17 mouse cellular contexts compared by ENCODE assay signal in the genomic region with DNA sequence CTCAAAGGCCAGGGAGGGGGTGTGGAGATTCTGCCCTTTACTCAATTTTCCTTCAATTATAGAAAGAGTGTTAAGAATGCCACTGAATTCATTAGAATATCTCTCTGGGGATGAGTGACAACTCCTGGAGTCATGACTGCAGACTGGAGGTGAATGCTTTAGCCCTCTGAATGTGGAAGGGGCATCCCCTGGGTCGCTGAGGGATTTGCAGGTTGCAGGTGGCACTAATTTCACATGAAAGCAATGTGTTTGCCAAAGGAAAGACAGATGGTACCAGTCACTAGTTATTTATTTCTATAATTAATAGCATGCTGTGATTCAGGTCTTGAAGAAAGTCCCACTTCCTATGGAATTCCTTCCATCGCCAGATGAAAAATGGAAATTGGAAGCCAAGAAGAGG.
DNase-seq lines count a peak whose midpoint lies in the region; ATAC-seq lines count a peak whose summit lies in the region.
"Had no signal": no experiment of that assay in that cellular context is flagged by ENCODE, and none has a peak within 500 bp of the region (broad histone marks: within the 10 kb centered on the region; RNA-seq: fewer than 3 reads in every experiment).

No protein-coding gene starts in this region.

- H3K36me3 ChIP-seq in midbrain, embryonic 11.5 days (ENCODE audit: control insufficient read depth, insufficient read depth, low read length) = no peaks in the 10 kb centered on the region
- no peaks in the 10 kb centered on the region for H3K36me3 ChIP-seq in midbrain, embryonic 16.5 days (ENCODE audit: control insufficient read depth, insufficient read depth, low read length)
- no peaks in the 10 kb centered on the region for H3K36me3 ChIP-seq in limb, embryonic 10.5 days
- H3K36me3 ChIP-seq: forebrain, embryonic 15.5 days; heart, embryonic 15.5 days; limb, embryonic 12.5 days; neural tube, embryonic 13.5 days had no signal

- WGBS in midbrain, embryonic 11.5 days = 77% methylated on average over 2 of the region's 2 CpGs
- WGBS in midbrain, embryonic 16.5 days = 65% methylated on average over 2 of the region's 2 CpGs
- 49% methylated on average over 2 of the region's 2 CpGs for WGBS in limb, embryonic 10.5 days

- H3K9me3 ChIP-seq in midbrain, embryonic 11.5 days (ENCODE audit: control insufficient read depth, low read length) = no peaks in the 10 kb centered on the region
- no peaks in the 10 kb centered on the region for H3K9me3 ChIP-seq in midbrain, embryonic 16.5 days (replicated peaks; ENCODE audit: control insufficient read depth, low read length, poor library complexity, severe bottlenecking)
- H3K9me3 ChIP-seq in limb, embryonic 10.5 days (replicated peaks) = no peaks in the 10 kb centered on the region
- H3K9me3 ChIP-seq: forebrain, embryonic 15.5 days; heart, embryonic 15.5 days; limb, embryonic 12.5 days; neural tube, embryonic 13.5 days had no signal

- DNase-seq in cerebellum, adult 11-12 months = peak; percentile 21
- DNase-seq in cerebellum, postnatal 4 days (ENCODE audit: low spot score in 2 of 2) = no peak
- DNase-seq in midbrain, embryonic 11.5 days (ENCODE audit: low spot score, missing footprints) = no peak
- DNase-seq in cerebellum, postnatal 25 days = peak; percentile 53 to 55
- DNase-seq in hindlimb bud, embryonic 11.5 days (ENCODE audit: extremely low spot score, low read depth, low spot score) = peak; percentile 16
- no peak for DNase-seq in limb, embryonic 10.5 days (ENCODE audit: low spot score)
- no peak for DNase-seq in spleen, postnatal 4 days (ENCODE audit: low spot score in 2 of 2)
- DNase-seq: heart, adult 11 months; kidney, adult 2 months; kidney, postnatal 14 days; thymus, adult 18-20 months had no signal

- H3K27me3 ChIP-seq in midbrain, embryonic 11.5 days (ENCODE audit: control insufficient read depth, insufficient read depth, low read length) = no peaks in the 10 kb centered on the region
- no peaks in the 10 kb centered on the region for H3K27me3 ChIP-seq in midbrain, embryonic 16.5 days (ENCODE audit: control insufficient read depth, insufficient read depth, low read depth, low read length)
- no peaks in the 10 kb centered on the region for H3K27me3 ChIP-seq in limb, embryonic 10.5 days (ENCODE audit: low read depth, poor library complexity, severe bottlenecking)
- H3K27me3 ChIP-seq: forebrain, embryonic 15.5 days; heart, embryonic 15.5 days; limb, embryonic 12.5 days; neural tube, embryonic 13.5 days had no signal

- H3K9ac ChIP-seq in midbrain, embryonic 11.5 days (ENCODE audit: low read length) = no peak overlapping the region
- no peak overlapping the region for H3K9ac ChIP-seq in midbrain, embryonic 16.5 days (ENCODE audit: low read depth, low read length)
- H3K9ac ChIP-seq: forebrain, embryonic 15.5 days; heart, embryonic 15.5 days; limb, embryonic 12.5 days; liver, embryonic 14.5 days; neural tube, embryonic 13.5 days had no signal

- H3K27ac ChIP-seq in midbrain, embryonic 11.5 days (ENCODE audit: low read depth, low read length) = no peak overlapping the region
- H3K27ac ChIP-seq in midbrain, embryonic 16.5 days (ENCODE audit: low read length) = no peak overlapping the region
- H3K27ac ChIP-seq in limb, embryonic 10.5 days = no peak overlapping the region
- H3K27ac ChIP-seq: forebrain, embryonic 15.5 days; heart, embryonic 15.5 days; limb, embryonic 12.5 days; liver, embryonic 14.5 days; neural tube, embryonic 13.5 days had no signal

- ATAC-seq in midbrain, embryonic 11.5 days (ENCODE audit: low FRiP score) = peak; percentile 67; the same call in 1 of the 2 replicates
- ATAC-seq in midbrain, embryonic 16.5 days = no peak
- ATAC-seq: forebrain, embryonic 15.5 days had no signal

- H3K4me2 ChIP-seq in midbrain, embryonic 11.5 days = no peak overlapping the region
- no peak overlapping the region for H3K4me2 ChIP-seq in midbrain, embryonic 16.5 days (ENCODE audit: low read length)
- H3K4me2 ChIP-seq: forebrain, embryonic 15.5 days; heart, embryonic 15.5 days; limb, embryonic 12.5 days; neural tube, embryonic 13.5 days had no signal

- H3K4me1 ChIP-seq in midbrain, embryonic 11.5 days (ENCODE audit: control insufficient read depth, insufficient read depth, low read length) = no peaks in the 10 kb centered on the region
- no peaks in the 10 kb centered on the region for H3K4me1 ChIP-seq in midbrain, embryonic 16.5 days (ENCODE audit: control insufficient read depth, insufficient read depth, low read length)
- peaks cover 3% of the 10 kb centered on the region for H3K4me1 ChIP-seq in limb, embryonic 10.5 days
- H3K4me1 ChIP-seq: forebrain, embryonic 15.5 days; heart, embryonic 15.5 days; limb, embryonic 12.5 days; neural tube, embryonic 13.5 days had no signal

- no peak overlapping the region for H3K4me3 ChIP-seq in midbrain, embryonic 11.5 days (ENCODE audit: low read depth, low read length)
- no peak overlapping the region for H3K4me3 ChIP-seq in midbrain, embryonic 16.5 days (ENCODE audit: low read depth, low read length)
- H3K4me3 ChIP-seq in limb, embryonic 10.5 days = no peak overlapping the region
- H3K4me3 ChIP-seq: forebrain, embryonic 15.5 days; heart, embryonic 15.5 days; limb, embryonic 12.5 days; neural tube, embryonic 13.5 days had no signal

Comparison
In these comparisons a context has a peak if more than half of its experiments do, and no peak if none do; other contexts are left out.
1. DNase-seq: peak in cerebellum, adult 11-12 months (single experiment), cerebellum, postnatal 25 days (2 of 2) and hindlimb bud, embryonic 11.5 days (single experiment); none in cerebellum, postnatal 4 days (0 of 2), midbrain, embryonic 11.5 days (single experiment), limb, embryonic 10.5 days (single experiment) and spleen, postnatal 4 days (0 of 2).